Mouse (Mus musculus): ENCODE data around the gene Lsr.

- peak; percentile 74 for TF ChIP-seq CTCF (IDR thresholded peaks at IDR 0.05; ENCODE audit: control insufficient read depth, insufficient read depth, insufficient replicate concordance, low read depth, low read length)
- no peak for TF ChIP-seq POLR2A (IDR thresholded peaks at IDR 0.05; ENCODE audit: control insufficient read depth, low read depth, low read length)
Measured at GRCm38 (mm10) chr7:30955584-30956356, 17.5 kb downstream of the Lsr start.
